Mouse (Mus musculus) erythroid progenitor cell, adult 5-6 weeks (primary cell): ENCODE results near the gene Mctp1. TPM values are rescaled to one million over a fixed set of nuclear protein-coding genes. Genes with fewer than 3 reads are reported as not detected.

Experiments
- ATAC-seq: replicated peaks from 2 replicates; pipeline ENCODE4 v1.8.0; 2016; ENCODE audit warnings: moderate number of reproducible peaks, mild to moderate bottlenecking, moderate TSS enrichment, inconsistent platforms; ENCODE audit not compliant: poor library complexity, low FRiP score, severe bottlenecking
- total RNA-seq, 2 experiments: library from RNA; stranded (forward) in 1 of 2; stranded (reverse) in 1 of 2; fragments of 150-400 nt in 1 of 2; fragments of 186-747, 209-891 nt in 1 of 2; gene quantifications; 2 replicates each; pipeline versions ENCODE4 v1.2.3 to v1.2.4; 2015 to 2017; ENCODE audit warnings: low replicate concordance in 2 of 2

Mctp1 gene
- total RNA-seq, 2 experiments from 2014 or later = 8.0 to 11.0 TPM

GRCm38 (mm10) chr13:76802926-76803325, 418.6 kb downstream of the Mctp1 start:
- ATAC-seq = no peak

DNA sequence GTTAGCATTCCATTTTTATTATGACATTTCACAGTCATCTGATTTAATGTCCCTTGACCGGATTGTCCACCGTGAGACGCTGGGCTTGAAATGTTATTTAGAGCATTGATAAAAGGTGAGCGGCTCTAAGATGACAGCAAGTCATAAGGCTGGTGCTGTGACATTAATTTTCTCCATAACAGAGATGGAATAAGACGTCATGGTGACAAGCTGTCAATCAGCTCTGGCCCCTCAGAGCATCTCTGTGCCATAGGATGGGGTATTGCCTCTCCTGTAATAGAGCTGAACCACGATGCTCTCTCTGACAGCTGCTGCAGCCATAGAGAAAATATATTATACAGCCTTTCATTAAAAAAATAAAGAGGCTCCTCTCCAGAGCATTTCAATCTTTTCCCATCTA, 419.5 kb downstream of the Mctp1 start:
- no peak for ATAC-seq

GRCm38 (mm10) chr13:76808871-76809390, 424.6 kb downstream of the Mctp1 start:
- no peak for ATAC-seq

- ATAC-seq = no peak
Measured at GRCm38 (mm10) chr13:76809802-76810201, 425.5 kb downstream of the Mctp1 start.

DNA sequence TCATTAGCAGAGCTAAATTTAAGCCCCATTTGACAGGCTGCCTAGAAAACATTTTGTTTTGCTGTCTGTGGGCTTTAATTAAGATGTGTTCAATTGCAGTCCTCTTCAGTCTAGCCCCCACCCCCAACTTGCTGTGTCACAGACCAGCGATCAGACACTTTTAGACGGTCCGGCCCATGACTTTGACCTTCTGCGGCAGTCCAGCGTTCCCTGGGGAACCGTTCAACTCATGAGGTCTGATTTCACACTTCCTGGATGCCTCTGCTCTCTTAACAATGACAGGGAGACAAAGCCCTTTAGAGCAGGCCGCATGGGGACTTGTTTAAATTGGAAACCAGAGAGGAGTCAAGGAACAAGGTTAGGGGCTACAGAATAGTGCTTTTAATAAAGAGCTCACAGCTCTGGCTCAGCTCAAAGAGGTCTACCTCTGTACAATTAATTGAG, 426.2 kb downstream of the Mctp1 start:
- no peak for ATAC-seq

GRCm38 (mm10) chr13:76823083-76823482, 438.7 kb downstream of the Mctp1 start:
- ATAC-seq = no peak

GRCm38 (mm10) chr13:76824932-76825694, 440.8 kb downstream of the Mctp1 start:
- ATAC-seq = no peak

DNA sequence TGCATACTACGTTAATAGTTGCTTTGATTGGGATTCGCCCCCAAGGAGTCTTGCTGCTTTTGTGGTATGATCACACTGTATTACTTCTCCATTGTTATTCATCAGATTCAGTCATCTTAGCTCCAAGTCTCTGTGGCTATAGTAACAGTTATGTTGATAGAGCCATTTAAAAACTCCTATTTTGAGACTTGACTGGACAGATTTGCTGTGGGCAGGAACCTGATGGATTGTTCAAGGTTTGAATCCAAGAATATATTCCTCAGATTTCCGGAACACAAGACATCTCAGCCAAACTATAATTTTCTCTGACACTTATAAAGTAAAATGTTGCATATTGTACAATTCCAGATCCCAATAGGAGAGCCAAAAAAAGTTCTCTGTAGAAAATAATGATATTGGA, 443.4 kb downstream of the Mctp1 start:
- ATAC-seq = no peak

GRCm38 (mm10) chr13:76838031-76838430, 453.7 kb downstream of the Mctp1 start:
- no peak for ATAC-seq

DNA sequence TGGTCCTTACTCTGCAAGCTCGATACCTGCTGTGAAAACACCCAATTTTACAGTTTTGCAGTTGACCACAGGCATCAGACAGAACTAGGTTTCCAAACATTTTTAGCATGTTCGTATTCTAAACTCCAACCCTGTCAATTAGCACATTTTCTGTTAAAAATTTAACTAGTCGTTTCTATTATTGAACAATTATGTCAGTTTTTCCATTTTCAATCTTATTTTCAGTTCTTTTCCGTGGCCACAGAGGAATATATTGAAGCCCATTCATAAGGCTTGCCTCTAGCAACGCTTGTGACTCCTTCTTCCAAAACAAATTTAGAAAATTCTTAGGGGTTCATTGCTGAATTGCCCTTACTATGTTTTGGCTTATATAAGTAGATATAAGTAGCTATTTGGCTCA, 456.4 kb downstream of the Mctp1 start:
- ATAC-seq = no peak

DNA sequence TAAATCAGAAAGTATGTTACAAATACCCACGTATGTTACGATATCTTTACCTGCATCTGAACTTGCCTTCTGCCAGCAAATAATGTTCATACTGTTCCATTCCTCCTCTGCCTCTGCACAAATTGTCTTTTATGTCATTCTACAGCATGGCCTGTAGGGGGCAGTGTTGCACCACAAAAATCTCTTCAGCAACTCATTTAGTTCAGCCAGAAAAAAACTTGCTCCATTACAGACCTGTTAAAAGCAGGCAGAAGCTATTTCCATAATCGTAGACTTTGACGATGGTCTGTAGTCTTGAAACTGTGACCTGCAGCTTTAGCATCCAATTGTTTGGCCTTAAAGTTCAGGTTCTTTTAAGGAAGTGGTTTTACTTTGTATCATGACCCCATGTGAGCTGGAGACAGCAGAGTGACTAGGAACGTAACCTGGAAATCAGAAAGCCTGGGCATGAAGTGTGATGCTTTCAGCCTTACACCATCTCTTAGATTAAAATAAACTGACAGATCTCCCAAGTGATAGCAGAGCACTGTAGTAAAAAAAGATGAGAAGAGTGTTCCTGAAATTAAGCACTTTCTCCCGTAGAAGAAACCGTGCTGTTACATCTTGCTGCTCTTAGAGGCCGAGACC, 460.4 kb downstream of the Mctp1 start:
- no peak for ATAC-seq

DNA sequence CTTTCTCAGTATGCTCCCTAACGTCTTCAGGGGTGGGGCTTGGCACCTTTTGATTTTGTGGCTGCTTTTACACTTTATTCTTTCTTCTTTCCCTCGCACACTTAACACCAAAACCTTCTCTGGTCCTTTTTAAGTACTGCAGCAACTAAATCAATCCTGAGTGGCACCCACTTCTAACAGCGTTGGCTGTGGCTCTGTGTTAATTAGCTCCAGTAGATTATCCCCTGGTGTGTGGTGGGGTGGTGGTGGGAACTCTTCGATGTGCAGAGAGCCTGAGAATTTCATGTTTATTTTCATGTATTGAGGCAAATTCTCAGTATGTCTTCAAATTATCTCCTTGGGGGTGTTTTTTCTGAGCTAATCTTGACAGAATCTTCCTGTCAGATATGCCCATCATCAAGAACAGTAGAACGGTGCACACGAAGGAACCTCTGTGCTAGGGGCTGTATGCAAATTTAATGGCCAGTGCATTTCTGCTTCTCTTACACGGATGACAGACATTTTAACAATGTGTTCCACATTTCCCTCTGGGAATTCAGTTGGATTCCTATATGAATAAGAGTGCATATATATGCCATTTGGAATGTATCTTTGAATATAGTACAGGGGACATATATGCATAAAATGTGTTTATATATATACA, 466.2 kb downstream of the Mctp1 start:
- no peak for ATAC-seq

- ATAC-seq = no peak
Measured at GRCm38 (mm10) chr13:76854306-76854705, 470.0 kb downstream of the Mctp1 start.

DNA sequence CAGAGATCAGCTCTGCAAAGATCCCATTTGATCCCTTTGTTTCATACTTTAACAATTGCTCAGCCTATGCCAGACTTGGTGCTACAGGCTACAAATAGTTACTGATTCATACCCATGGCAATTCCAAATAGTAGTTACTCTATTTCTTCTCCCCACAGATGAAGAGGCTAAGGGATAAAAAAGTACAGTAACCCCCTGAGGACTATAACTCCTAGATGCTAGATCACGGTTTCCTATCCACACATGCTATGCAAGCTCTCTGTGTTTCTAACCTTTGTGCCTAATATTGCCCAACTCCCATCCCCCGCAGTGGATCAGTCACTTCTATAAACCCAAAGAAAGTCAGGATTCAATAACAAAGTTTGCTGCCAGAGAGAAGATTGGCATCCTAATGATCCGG, 470.7 kb downstream of the Mctp1 start:
- ATAC-seq = no peak

DNA sequence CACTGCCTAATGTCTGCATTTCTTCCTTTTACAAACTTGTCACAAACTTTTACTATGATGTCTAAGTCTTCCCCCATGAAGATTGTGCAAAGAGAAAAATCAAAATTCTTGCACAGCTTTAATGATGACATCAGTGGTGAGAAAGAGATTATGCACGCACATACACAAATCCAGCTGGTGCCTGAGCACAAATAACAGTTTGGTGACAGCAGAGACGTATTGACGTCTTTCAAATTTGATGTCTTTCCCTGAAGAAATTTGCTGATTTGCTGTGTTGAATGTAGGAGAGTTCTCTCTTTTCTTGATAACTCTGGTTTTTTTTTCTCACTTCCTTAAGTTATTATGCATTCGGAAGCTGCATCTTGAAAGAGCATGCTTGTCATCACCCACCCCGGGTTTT, 472.7 kb downstream of the Mctp1 start:
- ATAC-seq = no peak

GRCm38 (mm10) chr13:76858078-76858482, 473.7 kb downstream of the Mctp1 start:
- ATAC-seq = no peak

- ATAC-seq = no peak
Measured at GRCm38 (mm10) chr13:76870291-76870690, 486.0 kb downstream of the Mctp1 start.

DNA sequence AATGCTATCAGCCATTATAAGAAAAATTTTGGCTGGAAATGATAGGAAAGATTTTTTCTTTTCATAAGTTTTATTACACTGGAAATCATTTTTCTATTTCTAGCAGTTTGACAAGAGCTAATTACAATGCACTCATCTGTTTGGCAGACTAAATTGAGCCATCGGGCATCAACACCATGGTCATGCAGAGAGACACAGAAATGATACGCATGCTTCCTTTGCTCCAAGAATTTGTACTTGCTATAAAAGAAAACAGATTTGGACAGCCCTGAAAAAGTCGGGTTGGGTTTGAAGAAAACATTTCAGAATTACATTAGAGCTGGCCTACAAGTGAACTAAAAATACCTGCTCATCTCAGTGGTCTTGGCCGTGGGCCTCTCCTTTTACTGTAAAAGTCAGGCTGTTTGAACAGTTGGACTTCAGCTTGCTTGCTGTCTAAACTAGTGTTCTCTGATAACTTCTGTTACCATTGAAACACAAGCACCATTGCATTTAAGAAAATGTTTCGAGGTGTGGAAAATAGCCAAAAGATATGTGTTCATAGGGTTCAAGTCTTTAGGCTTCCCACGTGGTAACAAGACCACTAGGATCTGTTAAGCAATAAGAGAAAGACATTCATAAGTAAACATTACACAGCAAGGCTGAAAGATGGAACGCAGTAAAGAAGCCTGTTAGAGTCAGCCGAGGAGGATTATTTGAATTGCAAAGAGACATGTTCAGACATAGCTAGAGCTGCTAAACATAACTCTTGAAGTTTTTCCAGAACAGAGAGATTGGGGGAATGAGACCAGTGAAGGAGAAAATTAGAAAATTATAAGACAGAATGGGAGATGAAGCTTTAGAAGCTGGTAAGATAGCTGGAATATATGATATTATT, 493.8 kb downstream of the Mctp1 start:
- no peak for ATAC-seq

DNA sequence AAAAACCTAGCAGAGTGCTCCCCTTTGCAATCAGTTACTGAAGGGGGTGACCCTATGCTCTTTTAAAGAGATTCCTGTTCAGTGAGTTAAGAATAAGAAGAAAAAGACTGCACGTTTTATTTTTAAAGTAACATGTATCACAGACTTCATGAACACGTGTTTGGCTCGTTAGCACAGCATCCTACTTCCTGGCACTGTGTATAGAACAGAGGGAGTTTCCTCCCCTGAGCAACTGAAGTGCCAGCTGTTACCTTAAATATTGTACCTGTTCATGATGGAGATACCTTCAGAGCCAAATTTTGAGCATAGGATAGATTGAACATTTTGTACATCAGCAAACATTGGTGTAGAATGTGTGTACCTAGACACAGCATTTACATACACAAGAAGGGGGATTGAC, 494.7 kb downstream of the Mctp1 start:
- ATAC-seq = no peak

DNA sequence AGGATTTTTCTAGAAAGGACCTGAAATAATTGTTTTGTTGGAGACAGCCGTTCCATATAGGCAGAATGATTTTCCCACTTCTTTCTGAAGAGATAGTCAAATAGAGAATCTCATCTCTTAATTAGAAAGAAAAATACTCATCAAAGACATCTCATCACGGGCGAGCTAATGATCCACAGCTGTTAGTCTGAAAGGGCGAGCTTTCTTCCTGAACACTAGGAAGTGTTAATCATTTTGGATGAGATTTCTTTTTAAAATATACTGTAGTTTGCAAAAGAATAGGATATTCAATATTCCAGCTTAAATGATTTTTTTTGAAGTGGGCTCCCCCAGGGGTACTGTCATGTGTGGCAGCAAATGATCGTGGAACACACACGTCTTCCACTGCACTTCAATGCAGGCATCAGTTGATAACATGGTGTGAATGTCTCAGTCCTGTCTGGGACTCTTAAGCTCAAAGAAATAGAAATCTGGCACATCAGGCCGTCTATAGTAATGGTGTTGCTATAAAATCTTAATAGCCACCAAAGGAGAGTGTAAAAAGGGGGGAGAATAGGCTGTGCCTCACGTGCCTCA, 500.3 kb downstream of the Mctp1 start:
- ATAC-seq = no peak
